Mouse (Mus musculus) small intestine, adult 2 months (tissue): ENCODE data around the gene Gna11.

ENCODE experiments used
- CTCF ChIP-seq: fragments of 200-500 bp; IDR thresholded peaks from 2 replicates; pipeline ENCODE4 v1.5.1; 2012; ENCODE audit warnings: low read depth, mild to moderate bottlenecking, control low read depth, inconsistent platforms, low read length, moderate library complexity, mixed read lengths; ENCODE audit not compliant: insufficient replicate concordance, insufficient read length; ENCODE audit errors: extremely low read depth
- POLR2A ChIP-seq: fragments of 200-500 bp; IDR thresholded peaks from 2 replicates; pipeline ENCODE4 v1.6.1; 2012; ENCODE audit warnings: low read depth, mild to moderate bottlenecking, control low read depth, inconsistent platforms, low read length, moderate library complexity

- TF ChIP-seq CTCF: no peak
- peak; percentile 41 for TF ChIP-seq POLR2A
Measured at GRCm38 (mm10) chr10:81559627-81560539, 14.9 kb upstream of the Gna11 start.
